Mouse (Mus musculus): Measurements from ENCODE around the gene Slc6a12.

The Slc6a12 gene

DNA sequence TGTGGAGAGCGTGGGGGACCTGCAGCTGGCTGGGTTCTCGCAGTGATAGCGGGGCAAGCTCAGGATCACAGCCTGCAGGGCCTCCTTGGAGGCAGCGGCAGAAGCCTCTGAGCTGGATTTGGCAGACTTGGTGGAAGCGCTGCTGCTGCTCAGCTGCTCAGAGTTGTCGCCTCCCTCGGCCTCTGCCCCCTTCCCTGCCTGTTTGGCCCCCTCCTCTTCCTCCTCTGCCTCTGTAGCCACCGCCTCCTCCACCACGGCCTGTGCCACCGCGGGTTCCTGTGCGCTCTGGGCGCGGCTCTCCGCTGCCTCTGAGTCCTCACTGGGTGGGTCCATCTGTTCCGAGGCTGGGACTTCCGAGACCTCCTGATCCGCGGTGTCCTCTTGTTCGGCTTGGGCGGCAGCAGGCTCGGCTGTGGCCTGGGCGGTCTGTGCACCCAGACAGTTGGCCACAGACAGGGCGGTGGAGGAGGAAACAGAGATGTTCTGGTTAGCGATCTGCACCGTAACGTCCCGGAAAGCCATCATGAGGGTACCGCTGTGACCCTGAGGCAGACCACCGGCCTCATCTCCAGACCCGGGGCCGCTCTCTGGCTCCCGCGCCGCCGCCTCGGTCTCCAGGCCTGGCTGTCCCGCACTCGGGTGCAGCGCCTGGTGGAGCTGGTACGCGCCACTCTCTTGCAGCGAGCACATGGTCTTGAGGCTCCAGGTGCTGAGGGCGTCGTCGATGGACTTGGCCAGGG, 69.9 kb downstream of the Slc6a12 start:
- DNase-seq (ENCODE audit: extremely low spot score), result peak; percentile 49

All from embryo, embryonic 9.5 days (tissue).